Mouse (Mus musculus) limb, embryonic 14.5 days (tissue): ENCODE measurements at regions not wholly inside any gene's neighbourhood (a gene's known extent, or its start where the extent isn't known, plus 50 kb on each side); places are given as distances from the start of the nearest gene placed in this dataset.

Source experiments
- ATAC-seq: fragments of 200-750 bp; cut with Nextera tagmentation; 2 replicates; pipeline ENCODE4 v1.8.0; 2017; ENCODE audit warnings: low read depth, moderate number of reproducible peaks, moderate TSS enrichment; ENCODE audit not compliant: low FRiP score
- DNase-seq: peaks from one replicate; pipeline ENCODE4 v3.0.0-alpha.2; 2015; ENCODE audit warnings: low spot score
- H3K27ac ChIP-seq: fragments of 300-500 bp; sonication (generic); replicated peaks from 2 replicates; pipeline ENCODE4 v1.5.1; 2014; ENCODE audit warnings: low read depth, mild to moderate bottlenecking, low read length, moderate library complexity, mixed read lengths
- H3K27me3 ChIP-seq: fragments of 300-500 bp; sonication (generic); 2 replicates; pipeline ENCODE4 v1.6.1; 2014; ENCODE audit warnings: low read length, mixed read lengths; ENCODE audit not compliant: control insufficient read depth, insufficient read depth
- H3K36me3 ChIP-seq: fragments of 300-500 bp; sonication (generic); 2 replicates; pipeline ENCODE4 v1.6.1; 2014; ENCODE audit warnings: mild to moderate bottlenecking, low read length, moderate library complexity, mixed read lengths; ENCODE audit not compliant: control insufficient read depth, insufficient read depth
- H3K4me1 ChIP-seq: fragments of 300-500 bp; sonication (generic); 2 replicates; pipeline ENCODE4 v1.6.1; 2014; ENCODE audit warnings: antibody characterized with exemption, low read length, mixed read lengths; ENCODE audit not compliant: control insufficient read depth, insufficient read depth
- H3K4me2 ChIP-seq: fragments of 300-500 bp; sonication (generic); replicated peaks from 2 replicates; pipeline ENCODE4 v1.6.1; 2014; ENCODE audit warnings: low read depth, mild to moderate bottlenecking, low read length, moderate library complexity; ENCODE audit not compliant: severe bottlenecking
- H3K4me3 ChIP-seq: fragments of 300-500 bp; sonication (generic); replicated peaks from 2 replicates; pipeline ENCODE4 v1.5.1; 2014; ENCODE audit warnings: low read length
- H3K9ac ChIP-seq: fragments of 300-500 bp; sonication (generic); 2 replicates; pipeline ENCODE4 v1.6.1; 2014; ENCODE audit warnings: mild to moderate bottlenecking, low read depth, low read length, moderate library complexity; ENCODE audit not compliant: severe bottlenecking
- H3K9me3 ChIP-seq: fragments of 300-500 bp; sonication (generic); 2 replicates; pipeline ENCODE4 v1.6.1; 2016; ENCODE audit warnings: low read length; ENCODE audit not compliant: control insufficient read depth
- POLR2A ChIP-seq: fragments of 200-500 bp; IDR thresholded peaks from 2 replicates; pipeline ENCODE4 v1.8.0; 2012; ENCODE audit warnings: inconsistent platforms, mild to moderate bottlenecking, moderate library complexity, borderline replicate concordance; ENCODE audit not compliant: insufficient read depth, insufficient read length; ENCODE audit errors: extremely low read depth
- WGBS: fragments of 180-500 bp; shearing (Covaris S2); extraction: QIAGEN DNeasy Blood & Tissue Kit; methylation state at CpG from one replicate; pipeline ENCODE4 v1.1.7; 2014; 5-methylcytosine and 5-hydroxymethylcytosine counted together

- Histone ChIP-seq H3K27me3 (no peaks in the 10 kb centered on the region), H3K4me2 (no peak overlapping the region), H3K9ac (no peak overlapping the region), H3K27ac (no peak overlapping the region), H3K9me3 (no peaks in the 10 kb centered on the region), H3K4me3 (no peak overlapping the region), H3K4me1 (no peaks in the 10 kb centered on the region), H3K36me3 (no peaks in the 10 kb centered on the region)
- WGBS, result 66% methylated on average over 11 of the region's 11 CpGs
- TF ChIP-seq POLR2A, result no peak
- no peak for DNase-seq
- no peak for ATAC-seq
Measured at GRCm38 (mm10) chr15:13410065-13410688, 236.7 kb upstream of the Cdh6 start.

- DNase-seq (peak; percentile 29), ATAC-seq (no peak)
Measured at GRCm38 (mm10) chr15:13393155-13393554, 219.7 kb upstream of the Cdh6 start.

GRCm38 (mm10) chr15:13391331-13391730 lies 217.9 kb upstream of the Cdh6 start:
- Histone ChIP-seq H3K27ac (no peak overlapping the region), H3K9me3 (no peaks in the 10 kb centered on the region), H3K36me3 (no peaks in the 10 kb centered on the region), H3K27me3 (no peaks in the 10 kb centered on the region), H3K9ac (no peak overlapping the region), H3K4me3 (no peak overlapping the region), H3K4me2 (no peak overlapping the region), H3K4me1 (no peaks in the 10 kb centered on the region)
- ATAC-seq, result no peak
- WGBS, result 90% methylated on average over 4 of the region's 4 CpGs
- no peak for TF ChIP-seq POLR2A
- no peak for DNase-seq

More at GRCm38 (mm10) chr15:13393155-13393554, 219.7 kb upstream of the Cdh6 start:
- no peaks in the 10 kb centered on the region for H3K4me1 ChIP-seq
- no peak overlapping the region for H3K9ac ChIP-seq
- H3K27ac ChIP-seq, result no peak overlapping the region
- H3K36me3 ChIP-seq, result no peaks in the 10 kb centered on the region
- no peaks in the 10 kb centered on the region for H3K9me3 ChIP-seq
- H3K4me3 ChIP-seq, result no peak overlapping the region
- H3K27me3 ChIP-seq, result no peaks in the 10 kb centered on the region
- no peak for TF ChIP-seq POLR2A
- H3K4me2 ChIP-seq, result no peak overlapping the region
- WGBS, result 16% methylated on average over 6 of the region's 6 CpGs

- 43% methylated on average over 6 of the region's 6 CpGs for WGBS
- no peak overlapping the region for H3K4me3 ChIP-seq
Measured at GRCm38 (mm10) chr15:13384815-13385214, 211.3 kb upstream of the Cdh6 start.

GRCm38 (mm10) chr15:13375590-13375989 lies 202.1 kb upstream of the Cdh6 start:
- no peak overlapping the region for H3K4me2 ChIP-seq

More at GRCm38 (mm10) chr15:13384815-13385214, 211.3 kb upstream of the Cdh6 start:
- no peak for TF ChIP-seq POLR2A
- ATAC-seq (no peak), DNase-seq (no peak)
- Histone ChIP-seq H3K9me3 (no peaks in the 10 kb centered on the region), H3K4me2 (no peak overlapping the region), H3K4me1 (no peaks in the 10 kb centered on the region), H3K27ac (no peak overlapping the region), H3K9ac (no peak overlapping the region), H3K27me3 (no peaks in the 10 kb centered on the region), H3K36me3 (no peaks in the 10 kb centered on the region)

More at GRCm38 (mm10) chr15:13375590-13375989, 202.1 kb upstream of the Cdh6 start:
- no peaks in the 10 kb centered on the region for H3K9me3 ChIP-seq
- DNase-seq, result no peak
- H3K4me1 ChIP-seq, result no peaks in the 10 kb centered on the region
- H3K4me3 ChIP-seq, result no peak overlapping the region
- H3K27me3 ChIP-seq, result no peaks in the 10 kb centered on the region
- no peaks in the 10 kb centered on the region for H3K36me3 ChIP-seq
- no peak overlapping the region for H3K9ac ChIP-seq
- TF ChIP-seq POLR2A, result no peak
- ATAC-seq, result no peak
- 94% methylated on average over 3 of the region's 3 CpGs for WGBS
- no peak overlapping the region for H3K27ac ChIP-seq
